Mouse (Mus musculus): ENCODE measurements around the gene Gmds.

Gmds gene

DNA sequence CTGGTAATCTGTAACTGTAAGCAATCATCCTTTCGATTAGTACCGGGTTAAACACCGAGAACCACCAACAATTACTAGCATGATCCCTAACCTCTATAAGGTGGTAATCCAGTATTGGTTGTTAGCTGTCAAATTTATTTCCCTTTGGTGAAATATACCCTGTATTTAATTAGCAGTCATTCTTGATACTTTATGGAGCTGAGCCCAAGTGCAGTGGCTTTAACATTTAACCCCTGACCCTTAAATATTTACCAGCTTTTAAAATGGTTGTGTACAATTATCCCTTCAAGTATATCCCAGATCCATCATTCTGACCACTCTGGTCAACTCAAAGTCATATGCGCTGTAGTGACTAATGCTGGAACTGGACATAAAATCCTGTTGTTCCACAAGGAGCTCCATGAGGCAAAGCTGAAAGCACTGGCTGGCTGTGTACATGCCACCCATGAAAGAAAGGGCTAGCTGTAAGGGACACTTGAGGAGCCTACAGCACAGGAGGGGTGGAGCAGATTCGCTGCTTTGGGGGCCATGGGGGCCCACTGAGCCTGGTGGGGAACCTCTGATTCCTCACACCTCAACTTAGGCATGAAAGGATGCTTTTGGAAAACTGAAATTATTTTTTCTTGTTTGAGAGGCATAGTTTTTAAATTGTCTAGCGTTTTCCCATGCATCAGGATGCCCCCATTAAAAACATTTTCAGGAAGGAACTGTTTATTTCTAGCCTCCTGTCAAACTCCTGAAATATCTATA, 312.1 kb downstream of the Gmds start:
- no peak for DNase-seq (ENCODE audit: low read depth, low spot score)

- DNase-seq (ENCODE audit: low read depth, low spot score), result no peak
Observed at GRCm38 (mm10) chr13:32024822-32025221, 313.7 kb downstream of the Gmds start.

GRCm38 (mm10) chr13:32020455-32021249, 317.9 kb downstream of the Gmds start:
- no peak for DNase-seq (ENCODE audit: low read depth, low spot score)

DNA sequence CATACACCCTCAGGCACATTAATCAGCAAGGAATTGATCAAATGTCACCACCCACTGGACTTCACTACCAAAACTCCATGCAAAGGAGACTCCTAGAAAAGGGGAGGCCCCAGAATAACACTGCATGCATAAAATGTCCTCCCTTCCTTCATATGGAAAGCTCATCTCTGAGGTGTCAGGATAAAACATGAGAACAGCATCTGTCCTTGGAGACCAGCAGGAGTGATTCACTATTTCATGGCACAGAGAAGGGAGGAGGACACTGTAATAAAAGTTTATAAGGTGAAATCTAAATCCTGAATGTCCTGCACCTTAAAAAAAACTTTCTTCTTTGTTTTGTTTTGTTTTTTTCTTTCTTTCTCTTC, 319.3 kb downstream of the Gmds start:
- no peak for DNase-seq (ENCODE audit: low read depth, low spot score)

DNA sequence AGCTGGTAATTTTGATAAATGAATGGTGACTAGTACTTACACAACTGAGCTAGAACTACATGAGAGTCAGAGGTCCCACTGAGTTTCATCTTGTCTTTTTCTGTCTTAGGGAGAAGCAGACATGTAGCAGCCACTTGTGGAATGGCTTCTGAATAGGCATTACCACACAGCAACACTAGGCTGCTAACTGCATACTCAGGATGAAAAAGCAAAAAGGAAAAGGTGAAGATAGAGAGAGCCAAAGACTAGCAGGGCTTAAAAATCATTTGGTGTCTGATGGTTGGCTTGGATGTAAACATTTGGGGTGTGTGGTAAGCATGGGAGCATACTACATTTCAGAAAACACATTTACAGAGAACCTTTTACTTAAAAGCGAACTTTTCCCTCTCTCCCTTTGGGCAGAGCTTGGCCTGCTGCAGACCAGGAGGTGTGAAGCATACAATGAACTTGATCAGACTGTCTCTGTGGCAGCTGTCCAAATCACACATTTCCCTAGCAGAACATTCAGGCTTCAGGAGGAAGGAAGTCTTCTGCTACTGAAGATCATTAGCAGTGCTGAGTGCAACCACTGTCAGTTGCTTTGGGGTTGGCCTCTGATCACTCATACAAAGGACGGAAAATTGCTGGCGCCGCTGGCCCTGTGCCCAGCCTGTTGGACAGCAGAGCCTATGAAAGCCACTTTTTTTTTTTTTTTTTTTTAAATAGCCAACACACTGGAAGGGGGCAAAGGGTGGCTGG, 319.9 kb downstream of the Gmds start:
- DNase-seq (ENCODE audit: low read depth, low spot score), result no peak

DNA sequence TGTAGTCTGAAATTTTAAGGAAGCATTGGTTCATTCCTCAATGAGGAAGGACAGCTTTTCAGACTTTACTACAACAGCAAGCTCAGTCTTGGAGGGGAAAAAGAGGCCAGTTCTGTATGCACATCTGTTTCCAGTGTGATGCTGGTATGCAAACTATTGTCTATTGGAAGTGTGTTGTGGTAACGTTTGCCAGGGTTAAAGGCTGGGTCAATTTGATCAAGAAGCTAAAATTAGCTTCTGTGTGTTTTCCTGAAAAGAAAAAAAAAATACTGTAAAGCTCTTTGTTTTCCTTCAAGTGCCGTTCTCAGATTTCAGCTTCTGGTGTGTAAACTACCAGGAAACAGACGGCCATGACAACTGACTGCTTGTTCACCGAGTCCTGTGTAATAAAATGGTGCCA, 329.7 kb downstream of the Gmds start:
- no peak for DNase-seq (ENCODE audit: low read depth, low spot score)

GRCm38 (mm10) chr13:32008116-32008641, 330.4 kb downstream of the Gmds start:
- DNase-seq (ENCODE audit: low read depth, low spot score), result no peak

DNA sequence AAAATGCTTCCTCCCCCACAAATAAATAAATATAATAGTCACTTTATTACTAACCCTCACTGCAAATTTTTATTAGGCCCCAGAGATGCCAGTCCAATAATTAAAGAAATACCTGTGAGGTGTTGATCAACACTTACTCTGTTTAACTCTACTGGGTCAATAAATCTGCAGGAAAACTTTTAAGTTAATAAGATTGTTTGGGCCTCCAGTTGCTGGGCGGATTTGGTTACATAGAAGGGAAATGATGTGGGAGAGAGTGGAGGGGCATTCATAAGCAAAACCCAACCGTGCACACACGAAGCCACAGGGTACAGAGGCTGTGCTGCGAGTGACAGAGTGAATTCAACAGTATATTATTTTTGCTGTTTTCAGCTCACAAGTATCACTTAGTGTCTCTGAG, 345.1 kb downstream of the Gmds start:
- DNase-seq (ENCODE audit: low read depth, low spot score), result no peak

DNA sequence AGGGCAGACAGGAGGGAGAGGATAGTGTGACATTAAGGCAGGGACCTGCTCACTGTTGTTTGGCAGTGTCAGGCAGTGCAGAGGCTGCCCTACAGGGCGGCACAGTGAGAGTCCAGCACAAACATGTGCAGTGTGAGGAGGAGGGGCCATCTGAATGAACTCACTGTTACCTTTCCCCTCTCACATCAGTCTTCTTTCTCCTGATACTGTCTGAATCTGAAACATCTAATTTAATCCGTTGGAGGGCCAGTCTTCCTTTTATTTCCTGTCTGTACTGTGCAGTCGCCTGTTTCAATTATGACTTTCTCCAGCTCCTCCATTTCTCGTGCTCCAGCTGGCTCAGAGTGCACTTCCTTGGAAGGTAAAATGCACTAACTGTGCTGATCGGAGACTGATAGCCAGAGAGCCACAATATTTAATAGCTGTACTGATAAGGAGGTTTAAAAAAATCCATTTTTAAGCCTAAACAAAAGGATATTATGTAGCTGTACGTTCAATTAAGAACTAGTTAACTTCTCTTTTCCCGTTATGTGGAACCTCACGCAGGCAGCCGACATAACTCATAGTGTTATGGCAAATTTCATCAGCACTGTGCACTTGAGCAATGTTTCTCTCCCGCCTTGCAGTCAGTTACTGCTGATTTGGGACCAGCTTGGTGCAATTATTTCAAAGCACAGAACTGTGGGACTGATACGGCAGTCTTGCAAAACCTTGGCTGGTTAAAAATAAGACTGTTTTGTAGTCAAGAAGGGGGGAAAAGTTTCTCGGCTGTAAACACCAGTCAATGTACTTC, 345.9 kb downstream of the Gmds start:
- DNase-seq (ENCODE audit: low read depth, low spot score), result no peak

- no peak for DNase-seq (ENCODE audit: low read depth, low spot score)
Observed at GRCm38 (mm10) chr13:31981198-31981597, 357.3 kb downstream of the Gmds start.

GRCm38 (mm10) chr13:31978126-31978525, 360.4 kb downstream of the Gmds start:
- no peak for DNase-seq (ENCODE audit: low read depth, low spot score)

- DNase-seq (ENCODE audit: low read depth, low spot score), result no peak
Observed at GRCm38 (mm10) chr13:31974751-31975479, 363.6 kb downstream of the Gmds start.

DNA sequence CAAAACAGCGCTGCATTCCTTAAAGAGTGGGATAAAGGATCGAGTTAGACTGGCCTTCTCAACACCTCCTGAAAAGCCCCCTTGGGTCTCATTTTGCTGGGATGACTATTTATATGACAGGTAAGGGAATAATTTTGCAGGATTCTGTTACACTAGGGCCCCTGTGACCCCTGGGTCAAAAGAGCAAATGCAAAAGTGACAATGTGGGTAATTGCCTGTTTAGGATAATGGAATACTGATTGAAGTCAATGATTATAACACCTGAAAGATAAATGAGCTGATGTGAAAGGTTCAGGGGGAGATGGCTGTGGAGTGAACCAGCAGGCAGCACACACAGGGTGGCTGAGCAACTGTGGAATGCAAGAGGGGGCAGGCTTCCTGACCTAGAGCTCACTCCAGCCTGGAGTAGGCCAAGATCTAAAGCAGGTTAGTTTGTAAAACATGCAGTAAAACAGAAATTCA, 367.5 kb downstream of the Gmds start:
- DNase-seq (ENCODE audit: low read depth, low spot score), result no peak

- DNase-seq (ENCODE audit: low read depth, low spot score), result no peak
Observed at GRCm38 (mm10) chr13:31968272-31968671, 370.3 kb downstream of the Gmds start.

GRCm38 (mm10) chr13:31966931-31967532, 371.5 kb downstream of the Gmds start:
- no peak for DNase-seq (ENCODE audit: low read depth, low spot score)

- DNase-seq (ENCODE audit: low read depth, low spot score), result no peak
Observed at GRCm38 (mm10) chr13:31960514-31960913, 378.0 kb downstream of the Gmds start.

DNA sequence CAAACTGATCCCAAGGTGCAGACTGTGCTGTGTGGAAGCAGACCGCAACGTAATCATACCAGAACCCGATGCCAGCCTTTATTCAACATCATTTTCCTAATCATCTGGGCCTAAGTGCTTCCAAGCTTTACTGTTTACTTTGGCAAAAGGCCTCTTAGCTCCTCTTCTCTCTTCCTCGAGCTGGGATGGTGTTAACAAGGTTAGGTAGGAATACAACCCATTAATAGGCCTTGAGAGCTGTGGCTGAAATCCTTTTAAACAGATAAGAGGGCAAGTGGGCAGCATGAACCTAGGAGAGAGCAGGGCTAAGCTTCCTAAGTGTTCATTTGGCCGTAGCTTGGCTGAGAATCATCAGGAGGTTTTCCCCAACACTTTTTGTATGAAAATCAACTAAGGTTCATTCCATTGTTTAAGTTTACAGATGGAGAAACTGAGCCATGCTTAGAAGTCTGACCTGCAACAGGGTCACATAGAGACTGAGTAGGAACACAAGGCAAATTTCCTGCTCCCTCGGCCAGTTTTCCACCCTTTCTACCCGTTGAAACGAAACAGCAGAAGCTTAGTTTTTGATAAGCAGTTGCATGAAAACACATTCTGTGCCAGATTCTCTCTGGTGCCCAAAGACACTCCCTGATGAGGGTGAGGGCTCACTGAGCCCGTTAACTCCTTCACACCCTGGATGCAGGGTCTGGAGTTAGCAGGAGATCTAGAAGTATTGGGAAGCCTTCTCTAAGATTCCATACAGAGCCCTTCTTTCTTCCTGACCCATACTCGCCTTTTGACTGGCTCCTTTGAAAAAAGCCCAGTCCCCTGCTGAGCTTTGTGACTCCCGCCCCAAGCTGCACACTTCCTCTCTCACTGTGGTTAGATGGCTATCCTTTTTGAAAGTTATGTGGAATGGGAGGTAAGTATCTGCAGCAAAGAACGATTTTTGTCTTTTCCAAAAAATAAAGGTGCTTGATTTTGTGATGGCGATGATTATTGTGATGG, 379.9 kb downstream of the Gmds start:
- DNase-seq (ENCODE audit: low read depth, low spot score), result no peak

DNA sequence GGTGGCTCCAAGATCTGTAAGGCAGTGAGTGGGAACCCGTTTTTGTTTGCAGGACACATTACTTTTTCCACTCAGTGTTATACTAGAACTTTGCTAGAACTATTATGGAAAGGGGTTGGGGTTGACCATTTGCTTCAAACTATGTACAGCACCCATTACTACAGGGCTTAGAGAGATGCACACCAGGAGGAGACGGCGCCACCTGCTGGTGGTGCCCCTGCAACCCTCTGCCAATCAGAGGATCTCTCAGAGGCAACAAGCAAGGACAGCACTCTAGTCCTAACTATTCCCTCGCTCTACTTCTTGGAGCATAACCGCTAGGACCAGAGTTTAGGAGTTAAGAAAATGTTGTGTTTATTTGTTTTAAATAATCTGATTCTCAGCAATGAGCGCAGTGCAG, 382.0 kb downstream of the Gmds start:
- peak; percentile 3 for DNase-seq (ENCODE audit: low read depth, low spot score)

DNA sequence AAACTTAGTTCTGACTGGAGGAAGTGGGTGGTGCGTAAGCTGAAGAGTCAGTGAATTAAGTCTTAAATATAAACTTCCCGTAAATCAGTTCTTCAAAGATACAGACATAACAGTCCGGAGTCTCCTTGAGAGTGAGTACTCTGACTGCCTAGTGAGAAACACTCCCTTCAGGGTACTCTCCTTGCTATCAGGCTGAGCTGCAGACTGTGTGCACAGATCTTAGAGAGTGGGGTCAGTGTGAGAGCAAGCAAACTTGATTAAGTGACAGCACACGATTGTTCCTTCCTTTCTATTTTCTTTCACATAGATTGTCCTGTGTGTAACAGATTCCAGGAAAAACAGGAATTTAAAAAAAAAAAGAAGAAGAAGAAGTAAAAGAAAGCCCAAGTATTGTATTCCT, 382.4 kb downstream of the Gmds start:
- no peak for DNase-seq (ENCODE audit: low read depth, low spot score)
